Comparison of ENCODE assay signal across 21 mouse cellular contexts in genomic region chr10:71215996-71216395, GRCm38 (mm10). TPM values are rescaled to one million over a fixed set of nuclear protein-coding genes. Genes with fewer than 3 reads are reported as not detected.
A peak's percentile ranks its signal among the peaks of the same experiment; 100 is the strongest.
DNase-seq lines count a peak whose midpoint lies in the region; TF ChIP-seq lines count a peak whose summit lies in the region.
"Had no signal": no experiment of that assay in that cellular context is flagged by ENCODE, and none has a peak within 500 bp of the region (broad histone marks: within the 10 kb centered on the region; RNA-seq: fewer than 3 reads in every experiment).

No protein-coding gene starts in this region.

- peak; percentile 22 for DNase-seq in kidney, adult 2 months
- DNase-seq in kidney, postnatal 4 days: no peak
- DNase-seq in R1 (ENCODE audit: low read depth, low spot score): peak; percentile 58
- DNase-seq in ZHBTc4 (ENCODE audit: low read depth, low spot score): peak; percentile 72
- DNase-seq in lung, postnatal 10 days: no peak
- DNase-seq in cerebellum, postnatal 14 days: no peak
- DNase-seq: adrenal gland, adult 2 months; adrenal gland, adult 8-10 months; adrenal gland, postnatal 10 days; adrenal gland, postnatal 14 days; adrenal gland, postnatal 25 days; adrenal gland, postnatal 36 days; B cell, adult 2 months; cerebellum, adult 11 months; cerebellum, adult 11-12 months; cerebellum, adult 18-20 months; cerebellum, adult 2 months; cerebellum, adult 8-10 months had no signal

- H3K4me1 ChIP-seq in kidney, adult 2 months (ENCODE audit: control insufficient read depth, insufficient read depth, low read length): no peaks in the 10 kb centered on the region

- no peaks in the 10 kb centered on the region for H3K36me3 ChIP-seq in kidney, adult 2 months (ENCODE audit: control insufficient read depth, insufficient read depth, low read length)

- no peak for TF ChIP-seq CTCF in kidney, adult 2 months (conservative IDR thresholded peaks at IDR 0.05; ENCODE audit: insufficient read depth, insufficient read length, low read depth, low read length)

- no peaks in the 10 kb centered on the region for H3K27me3 ChIP-seq in kidney, adult 2 months (replicated peaks; ENCODE audit: control insufficient read depth, insufficient read depth, low read length)
- H3K27me3 ChIP-seq: CH12.LX, Patski had no signal

- H3K27ac ChIP-seq in kidney, adult 2 months (ENCODE audit: insufficient read depth, low read depth, low read length): no peak overlapping the region

- 75% methylated on average over 9 of the region's 9 CpGs for WGBS in kidney, adult 2 months

- no peak for TF ChIP-seq POLR2A in kidney, adult 2 months (IDR thresholded peaks at IDR 0.05; ENCODE audit: low read depth, low read length)

- no peak overlapping the region for H3K4me3 ChIP-seq in kidney, adult 2 months (ENCODE audit: insufficient read depth, low read depth, low read length)

RNA-seq across cellular contexts. Expression of gene Tfam, which starts 22.1 kb away (rescaled TPM):
- 9.0 and 12.8 TPM in 2 replicates for polyA plus RNA-seq in kidney, adult 2 months (2012; rRNA removed)

RNA-seq across cellular contexts. Expression of gene Bicc1, which starts 56.5 kb away (rescaled TPM):
- polyA plus RNA-seq in kidney, adult 2 months (2012; rRNA removed): 69.0 and 78.8 TPM in 2 replicates
- polyA plus RNA-seq: G1E had no signal

Comparison
In these comparisons a context has a peak if more than half of its experiments do, and no peak if none do; other contexts are left out.
1. DNase-seq: peak in kidney, adult 2 months (single experiment), R1 (single experiment) and ZHBTc4 (single experiment); none in kidney, postnatal 4 days (0 of 2), lung, postnatal 10 days (single experiment) and cerebellum, postnatal 14 days (0 of 2).